Mouse (Mus musculus): ENCODE results near the gene Abcc3.
A peak's percentile ranks its signal among the peaks of the same experiment; 100 is the strongest.

The Abcc3 gene

DNA sequence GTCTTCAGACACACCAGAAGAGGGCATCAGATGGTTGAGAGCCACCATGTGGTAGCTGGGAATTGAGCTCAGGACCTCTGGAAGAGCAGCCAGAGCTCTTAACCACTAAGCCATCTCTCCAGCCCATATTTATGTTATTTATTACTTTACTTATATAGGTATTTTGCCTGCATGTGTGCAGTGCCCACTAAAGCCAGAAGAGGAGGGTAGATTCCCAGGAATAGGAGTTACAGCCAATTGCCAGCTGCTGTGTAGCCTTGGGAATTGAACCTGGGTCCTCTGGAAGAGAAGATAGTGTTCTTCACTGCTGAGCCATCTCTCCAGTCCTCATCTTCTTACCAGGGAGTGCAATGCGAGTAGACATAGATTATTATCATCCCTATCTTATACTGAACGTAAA lies 43.0 kb downstream of the Abcc3 start:
- DNase-seq: no peak

DNA sequence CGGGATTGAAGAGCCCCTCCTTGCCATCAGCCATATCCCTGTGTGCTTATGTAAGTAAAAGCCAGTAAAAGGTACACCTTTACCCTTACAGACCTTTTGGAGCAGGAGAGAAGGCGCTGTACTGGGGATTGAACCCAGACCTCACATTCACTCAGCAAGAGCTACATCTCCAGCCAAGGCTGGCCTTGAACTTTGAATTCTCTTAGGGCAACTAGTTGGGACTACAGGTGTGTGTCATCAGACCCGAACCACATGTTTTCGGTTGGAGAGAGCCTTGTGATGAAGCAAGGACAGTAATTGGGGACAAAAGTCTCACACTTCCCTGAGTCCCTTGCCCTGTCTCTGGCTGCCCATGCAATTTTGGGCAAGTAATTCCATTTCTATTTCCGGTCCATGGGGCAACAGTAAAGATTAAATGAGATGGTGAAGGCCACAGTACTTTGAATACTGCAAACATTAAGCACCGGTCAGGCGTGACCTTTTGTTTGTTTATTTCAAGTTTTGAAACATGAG lies 45.7 kb downstream of the Abcc3 start:
- DNase-seq: no peak

DNA sequence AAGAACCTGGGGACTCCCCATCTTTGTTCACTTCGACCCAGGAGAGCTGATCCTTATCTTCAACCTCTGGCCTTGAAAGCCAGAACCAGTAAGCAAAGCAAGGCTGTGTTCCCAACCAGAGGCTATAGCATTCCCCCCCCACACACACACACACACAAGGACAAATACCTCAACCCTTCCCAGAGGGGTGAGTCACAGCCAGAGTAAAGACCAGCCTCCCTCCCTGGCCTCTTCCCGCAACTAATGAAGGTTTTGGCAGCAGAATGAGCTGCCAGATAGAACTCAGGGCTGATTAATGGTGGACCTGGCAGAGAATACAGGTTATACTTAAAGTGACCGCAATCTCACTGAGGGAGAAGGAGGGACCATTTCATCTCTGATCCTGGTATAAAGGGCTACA lies 46.2 kb downstream of the Abcc3 start:
- DNase-seq: no peak

DNA sequence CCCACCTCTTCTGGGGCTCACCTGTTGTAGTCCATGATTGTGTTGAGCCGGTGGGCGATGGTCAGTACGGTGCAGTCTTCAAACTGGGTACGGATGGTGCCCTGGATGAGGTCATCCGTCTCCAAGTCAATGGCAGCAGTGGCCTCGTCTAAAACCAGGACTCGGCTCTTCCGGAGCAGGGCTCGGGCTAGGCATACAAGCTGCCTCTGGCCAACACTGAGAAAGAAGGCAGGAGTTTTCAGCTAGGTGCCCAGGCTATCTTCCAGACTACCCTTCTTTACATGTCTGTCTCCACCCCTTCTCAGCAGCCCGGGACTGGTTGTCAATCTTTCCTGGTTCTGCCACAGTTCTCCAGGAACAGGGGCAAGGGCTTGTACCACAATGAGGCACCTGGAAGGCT lies 46.9 kb downstream of the Abcc3 start:
- no peak for DNase-seq

DNA sequence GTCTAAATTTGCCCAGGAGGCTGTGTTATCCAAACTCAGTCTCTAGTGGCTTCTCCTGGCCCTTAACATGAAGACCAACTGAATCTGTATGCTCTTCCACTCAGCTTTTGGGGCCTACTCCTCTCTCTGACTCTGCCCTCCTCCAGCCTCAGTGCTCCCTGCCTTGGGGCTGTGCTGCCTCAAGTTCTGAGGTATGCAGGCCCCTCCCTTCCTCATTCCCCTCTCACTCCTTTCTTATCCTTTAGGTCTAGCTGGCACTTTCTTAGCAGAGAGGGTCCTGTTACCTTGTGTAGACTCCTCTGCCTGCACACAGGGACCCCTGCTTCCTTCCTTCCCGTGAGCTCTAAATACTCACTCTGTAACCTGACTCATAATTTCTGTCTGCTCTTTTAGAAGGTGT lies 48.3 kb downstream of the Abcc3 start:
- no peak for DNase-seq

DNA sequence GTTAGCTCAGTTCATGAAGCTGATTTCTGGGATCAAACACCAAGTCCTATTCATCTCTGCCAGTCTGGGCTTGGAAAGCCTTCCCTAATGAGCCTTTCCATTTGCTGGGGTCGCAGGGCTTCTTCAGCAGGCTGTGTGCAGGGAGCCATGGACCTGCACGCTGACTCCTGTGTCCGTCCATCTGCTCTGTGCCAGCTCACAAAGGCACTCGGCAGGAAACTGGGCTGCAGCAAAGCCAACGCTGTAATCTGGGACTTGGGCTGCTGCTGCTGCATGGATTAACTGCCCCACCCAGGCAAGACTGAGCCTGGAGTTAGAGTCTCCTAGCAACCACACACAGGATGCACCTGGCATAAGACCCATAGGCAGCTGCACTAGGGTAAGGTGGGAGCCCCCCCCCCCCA lies 48.8 kb downstream of the Abcc3 start:
- peak; percentile 52 to 59 for DNase-seq

DNA sequence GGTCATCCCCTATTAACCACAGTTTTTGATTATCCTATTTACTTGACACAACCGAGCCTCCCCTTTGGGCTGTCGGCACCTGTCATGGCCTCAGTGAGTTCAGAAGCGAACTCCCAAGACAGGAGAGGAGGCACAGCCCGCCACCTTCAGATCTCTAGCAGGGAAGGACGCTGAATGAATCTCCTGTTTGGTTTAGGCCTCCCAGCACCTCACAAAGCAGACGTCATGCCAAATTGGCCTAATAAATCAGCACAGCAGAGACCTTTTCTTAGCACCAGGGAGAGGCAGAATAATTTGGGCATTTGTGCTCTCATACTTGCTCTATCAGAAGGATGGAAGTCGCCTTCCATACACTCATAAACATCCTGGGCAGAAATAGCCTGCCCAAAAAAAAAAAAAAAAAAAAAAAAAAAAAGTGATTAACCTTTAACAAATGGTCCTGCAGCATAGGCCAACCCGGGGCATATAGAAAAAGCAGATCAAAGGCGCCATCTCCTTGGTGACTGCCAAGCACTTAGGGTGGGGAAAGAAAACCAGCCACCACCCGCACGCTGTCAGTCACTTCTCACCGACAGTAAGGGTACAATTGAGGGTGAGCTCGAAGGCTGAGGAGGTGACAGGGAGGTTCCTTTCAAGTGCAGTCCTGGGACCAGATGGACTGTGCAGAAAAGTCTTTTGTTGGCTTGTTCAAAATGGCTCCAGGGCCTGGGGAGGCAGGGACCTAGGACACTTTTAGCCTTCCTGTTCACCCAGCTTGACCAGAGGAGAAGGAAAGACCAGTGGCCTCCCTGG lies 50.5 kb downstream of the Abcc3 start:
- DNase-seq: no peak

DNA sequence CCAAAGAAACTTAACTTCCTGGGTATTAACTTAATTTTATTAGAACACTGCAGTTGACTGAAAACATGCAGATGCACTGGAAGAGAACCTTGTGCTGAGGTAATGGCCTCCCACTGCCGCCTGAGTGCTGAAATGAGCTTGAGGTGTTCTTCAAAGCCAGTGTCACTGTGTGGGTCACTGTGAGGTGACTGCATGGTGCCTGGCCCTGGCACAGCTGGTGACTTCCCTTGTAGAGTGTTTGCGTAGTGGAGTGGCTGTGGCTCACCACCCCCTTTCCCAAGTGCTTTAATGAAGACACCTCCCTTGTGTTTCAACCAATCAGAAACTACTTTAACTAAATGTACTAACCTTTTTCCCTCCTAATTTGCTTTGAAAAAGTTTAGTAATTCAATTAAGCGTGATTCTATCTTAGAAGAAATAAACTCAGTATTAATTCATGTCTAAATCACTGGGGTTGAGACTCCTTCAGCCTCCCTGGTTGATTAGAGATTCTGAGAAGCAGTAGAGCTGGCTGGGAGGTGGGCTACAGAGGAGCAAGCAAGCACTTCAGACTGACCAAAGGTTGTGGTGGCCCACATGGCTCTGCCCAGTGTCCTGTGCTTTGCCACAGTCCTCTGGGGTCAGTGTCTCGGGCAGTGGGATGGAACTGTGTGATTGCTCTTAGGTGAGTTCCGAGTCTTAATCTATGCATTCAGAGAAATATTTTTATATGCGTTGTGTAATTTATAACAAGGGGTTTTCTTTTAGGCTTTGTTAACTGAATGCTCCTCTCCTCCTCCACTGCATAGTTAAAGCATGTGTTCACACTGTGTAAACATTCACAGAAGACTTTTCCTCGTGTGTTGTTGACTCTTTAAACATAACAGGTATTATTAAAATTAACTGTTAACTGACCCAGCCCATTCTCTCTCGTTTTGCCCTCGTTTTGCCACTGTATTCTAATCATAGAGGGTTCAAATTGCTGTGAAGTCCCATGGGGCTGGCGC lies 51.6 kb downstream of the Abcc3 start:
- DNase-seq: no peak

DNA sequence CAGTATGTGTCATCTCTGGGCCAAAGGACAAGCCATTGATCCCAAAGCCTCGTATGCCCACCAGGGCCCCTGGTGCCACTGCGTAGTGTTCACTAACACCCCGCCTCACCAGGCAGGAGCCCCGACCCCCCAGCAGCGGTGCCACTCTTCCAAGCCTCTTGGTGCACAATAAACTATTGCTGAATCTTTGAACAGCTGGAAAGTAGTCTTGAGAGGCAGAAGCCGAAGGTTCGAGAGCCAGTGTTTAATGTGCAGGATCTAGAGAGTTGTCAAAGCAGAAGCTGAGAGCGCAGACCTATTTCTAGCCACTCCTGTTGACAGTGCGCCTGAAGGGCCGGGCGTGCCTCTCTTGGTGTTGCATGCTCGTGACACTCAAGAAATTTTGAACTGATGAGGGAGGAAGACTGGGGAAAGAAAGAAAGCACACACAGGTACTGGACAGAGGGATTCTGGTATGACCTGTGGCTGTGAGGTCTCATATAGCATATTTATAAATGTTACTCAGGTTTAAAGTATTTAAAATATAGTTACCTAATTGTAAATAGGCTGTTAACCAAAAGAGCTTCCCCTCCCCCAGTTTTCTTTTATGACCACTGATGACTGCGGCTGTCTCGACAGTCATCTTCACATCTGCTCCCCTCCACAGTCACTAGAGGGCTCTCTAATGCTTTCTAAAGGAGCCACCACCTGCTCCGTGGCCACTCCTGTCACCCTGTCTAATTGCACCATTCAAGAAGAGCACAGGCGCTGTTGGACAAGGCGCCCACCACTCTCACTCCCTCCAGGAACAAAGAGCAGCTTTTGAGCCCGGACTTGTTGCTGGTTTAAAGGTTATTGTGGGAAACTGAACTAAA lies 52.8 kb downstream of the Abcc3 start:
- DNase-seq: peak; percentile 81 to 82

DNA sequence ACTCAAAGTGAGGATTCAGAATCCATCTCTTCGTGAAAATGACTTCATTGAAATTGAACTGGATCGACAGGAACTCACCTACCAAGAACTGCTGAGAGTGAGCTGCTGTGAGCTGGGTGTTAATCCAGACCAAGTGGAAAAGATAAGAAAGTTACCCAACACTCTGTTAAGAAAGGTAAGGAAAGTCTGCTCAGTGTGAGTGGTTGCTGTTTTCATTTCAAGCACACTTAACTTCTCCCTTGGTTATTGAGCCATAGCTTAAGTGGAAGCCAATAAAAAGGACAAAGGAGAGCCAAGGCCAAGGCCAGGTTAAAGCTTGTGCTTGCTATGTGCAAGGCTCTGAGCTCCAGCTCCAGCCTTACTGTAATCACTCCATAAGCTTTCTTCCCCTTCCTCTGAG lies 54.5 kb downstream of the Abcc3 start:
- no peak for DNase-seq

DNA sequence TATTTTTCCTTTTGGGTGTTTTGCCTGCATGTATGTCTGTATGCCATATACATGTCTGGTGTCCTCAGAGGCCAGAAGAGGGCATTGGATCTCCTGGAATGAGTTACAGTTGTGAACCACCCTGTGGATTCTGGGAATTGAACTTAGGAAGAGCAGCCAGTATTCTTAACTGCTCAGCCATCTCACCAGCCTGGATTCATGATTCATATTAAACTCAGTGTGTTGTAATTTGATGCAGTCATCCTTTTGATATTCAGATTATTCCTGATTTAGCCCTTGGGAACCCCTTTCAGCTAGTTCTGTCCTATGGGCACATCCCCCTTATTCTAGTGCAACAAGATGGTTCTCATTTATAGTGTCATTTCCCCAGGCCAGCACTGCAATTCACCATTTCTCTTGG lies 56.2 kb downstream of the Abcc3 start:
- no peak for DNase-seq

DNA sequence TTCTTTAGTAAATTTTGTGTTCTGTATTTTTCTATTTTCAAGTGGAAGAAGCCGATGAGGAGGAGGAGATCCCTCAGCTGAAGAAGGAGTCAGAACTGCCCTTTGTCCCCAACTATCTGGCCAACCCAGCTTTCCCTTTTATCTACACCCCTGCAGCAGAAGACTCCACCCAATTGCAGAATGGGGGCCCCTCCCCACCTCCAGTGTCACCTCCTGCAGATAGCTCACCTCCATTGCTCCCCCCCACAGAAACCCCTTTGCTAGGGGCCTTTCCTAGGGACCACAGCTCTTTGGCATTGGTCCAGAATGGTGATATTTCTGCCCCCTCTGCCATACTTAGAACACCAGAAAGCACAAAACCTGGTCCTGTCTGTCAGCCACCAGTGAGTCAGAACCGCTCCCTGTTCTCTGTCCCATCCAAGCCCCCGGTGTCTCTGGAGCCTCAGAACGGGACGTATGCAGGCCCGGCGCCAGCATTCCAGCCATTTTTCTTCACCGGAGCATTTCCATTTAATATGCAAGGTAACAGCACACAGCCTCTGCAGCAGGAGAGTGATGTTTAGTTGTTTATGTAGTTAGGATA lies 58.3 kb downstream of the Abcc3 start:
- DNase-seq: no peak

DNA sequence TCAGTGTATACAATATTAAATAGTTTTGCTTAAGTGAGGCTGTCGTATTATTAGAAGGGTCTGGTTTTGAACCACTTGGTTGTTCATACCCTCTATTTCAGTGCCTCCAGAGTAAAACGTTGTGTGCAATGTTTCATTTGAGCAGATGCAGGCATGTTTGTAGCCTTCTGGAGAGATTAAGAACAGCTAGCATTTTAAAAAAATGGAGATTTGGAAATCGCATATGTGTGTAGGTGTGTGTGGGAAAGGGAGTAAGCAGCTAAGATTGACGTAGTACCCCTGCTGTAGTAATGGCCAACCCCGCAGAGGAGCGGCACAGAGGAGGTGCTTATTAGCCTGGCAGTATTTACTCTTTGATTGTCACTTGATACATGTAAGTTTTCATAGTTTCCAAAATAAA lies 60.1 kb downstream of the Abcc3 start:
- DNase-seq: no peak

DNA sequence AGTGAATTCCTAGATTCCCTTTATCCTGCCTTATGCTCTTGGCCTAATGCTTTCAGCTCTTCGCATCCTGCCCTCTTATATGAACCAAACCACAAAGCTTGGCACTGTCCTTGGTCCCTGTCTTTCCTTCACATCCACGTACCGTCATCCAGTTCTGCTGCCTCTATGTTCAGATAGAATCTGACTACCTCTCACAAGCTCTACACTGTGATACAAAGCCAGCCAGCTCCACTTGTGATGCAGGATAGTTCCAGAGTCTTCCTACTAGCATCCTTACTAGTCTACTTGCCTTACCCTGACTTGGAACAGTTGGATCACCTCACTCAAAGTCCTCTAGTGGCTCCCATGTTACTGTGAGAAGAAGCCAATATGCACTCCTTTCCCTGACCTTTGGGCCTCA lies 62.6 kb downstream of the Abcc3 start:
- no peak for DNase-seq

DNA sequence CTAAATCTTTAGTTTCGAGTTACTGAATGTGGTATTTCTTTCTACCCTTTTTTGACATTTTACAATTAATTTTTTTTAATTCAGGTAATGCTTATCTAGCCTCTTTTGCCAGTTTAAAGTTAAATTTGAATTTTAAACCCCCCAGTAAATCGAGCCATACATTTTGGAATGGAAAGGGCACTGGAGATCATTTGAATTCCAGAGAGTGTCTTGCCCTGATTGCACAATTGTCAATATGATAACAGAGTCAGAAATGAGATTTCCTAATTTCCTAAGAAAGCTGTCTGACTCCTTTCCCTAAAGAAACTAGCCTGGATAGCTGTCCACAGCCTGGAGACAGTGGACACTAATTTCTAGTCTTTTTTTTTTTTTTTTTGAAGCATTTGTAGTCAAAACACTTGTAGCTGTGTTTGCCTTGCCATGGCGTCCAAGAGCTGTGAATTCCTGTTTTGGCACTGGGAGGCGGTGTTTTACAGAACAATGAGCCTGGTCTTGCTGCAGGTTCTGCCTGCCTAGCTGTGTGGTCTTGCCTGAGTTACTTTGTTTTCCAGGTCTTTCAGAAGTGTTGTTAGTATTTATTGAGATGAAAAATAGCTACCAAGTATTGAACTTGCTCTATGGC lies 63.4 kb downstream of the Abcc3 start:
- DNase-seq: peak; percentile 74 to 76

DNA sequence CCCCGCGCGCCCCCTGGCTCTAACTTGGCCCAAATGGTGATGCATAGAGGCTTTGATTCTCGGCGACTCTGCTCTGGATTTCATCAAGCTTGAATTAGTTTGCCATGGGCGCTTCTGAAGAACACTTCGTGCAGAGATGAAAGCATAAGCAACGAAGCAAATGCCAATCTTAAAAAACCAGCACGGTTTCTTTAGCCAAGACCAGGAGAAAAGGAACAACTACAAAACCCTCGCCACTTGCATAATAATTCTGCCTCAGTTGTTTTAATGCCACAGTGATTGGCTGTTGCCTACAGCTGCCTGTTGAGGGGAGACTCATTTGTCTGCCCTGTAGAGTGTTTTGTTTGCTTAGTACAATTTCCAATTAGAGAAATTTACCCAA lies 64.2 kb downstream of the Abcc3 start:
- peak in 1 of 2 experiments; percentile 45 for DNase-seq

DNA sequence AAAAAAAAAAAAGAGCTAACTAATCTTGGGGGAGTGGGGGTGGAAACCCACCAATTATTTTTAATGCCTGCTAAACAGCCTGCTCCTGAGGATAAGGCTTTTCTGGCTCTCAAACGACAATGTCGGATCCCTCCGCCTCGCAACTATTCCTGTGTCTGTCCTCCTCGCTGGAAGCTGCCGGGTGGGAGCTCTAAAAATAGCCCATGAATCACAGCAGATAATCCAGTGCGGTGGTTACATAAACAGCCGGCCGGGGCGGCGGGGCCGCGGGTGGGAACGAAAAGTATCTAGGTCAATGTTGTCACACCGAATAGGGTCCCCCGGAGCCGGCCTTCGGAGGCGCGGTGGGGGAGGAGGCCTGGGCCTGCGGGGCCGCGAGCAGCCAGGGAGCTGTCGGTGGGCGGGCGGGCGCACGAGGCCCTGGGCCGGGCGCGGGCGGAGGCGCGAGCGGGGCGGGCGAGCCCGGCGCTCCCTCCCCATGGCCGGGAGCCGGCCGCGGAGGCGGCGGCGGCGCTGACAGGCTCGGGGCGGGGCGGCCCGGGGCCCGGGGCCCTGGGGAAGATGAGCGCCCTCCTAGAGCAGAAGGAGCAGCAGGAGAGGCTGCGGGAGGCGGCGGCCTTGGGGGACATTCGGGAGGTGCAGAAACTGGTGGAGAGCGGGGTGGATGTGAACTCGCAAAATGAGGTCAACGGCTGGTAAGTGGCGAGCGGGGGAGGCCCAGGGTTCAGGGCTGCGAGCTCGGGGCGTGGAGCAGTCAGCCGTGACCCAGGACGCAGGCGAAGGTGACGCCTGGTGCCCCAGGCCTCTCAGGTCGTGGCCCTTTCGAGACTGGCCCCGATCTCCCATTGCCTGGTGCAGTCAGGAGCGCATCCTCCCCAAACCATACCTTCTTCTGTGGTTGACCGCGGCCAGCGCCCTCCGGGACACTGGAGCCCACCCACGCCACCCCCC lies 64.8 kb downstream of the Abcc3 start, which contains the start of gene Ankrd40:
Gene Ankrd40, plus strand, starts transcription at position 309 of the 951 bp plus-strand sequence.
- DNase-seq: peak; percentile 96 to 98

DNA sequence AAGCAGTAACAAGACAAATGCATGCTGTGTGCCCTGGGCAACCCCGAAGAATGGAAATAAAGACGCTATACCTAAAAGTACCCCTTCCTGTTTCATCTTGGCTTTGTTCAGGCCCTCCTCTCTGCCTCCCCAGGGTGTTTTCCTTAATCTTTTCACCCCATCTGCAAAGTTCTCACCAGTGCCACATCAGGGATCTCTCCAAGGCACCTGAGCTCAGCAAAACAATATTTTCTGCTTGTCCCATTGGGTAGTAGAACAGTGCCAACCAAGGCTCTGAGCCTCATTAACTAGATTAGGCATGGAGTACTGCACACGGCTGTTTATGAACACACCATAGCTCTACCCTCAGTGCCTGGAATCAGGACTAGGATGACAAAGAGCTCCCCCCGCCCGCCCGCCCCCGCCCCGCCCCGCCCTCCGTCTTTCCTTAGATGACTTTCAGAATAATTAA lies 65.8 kb downstream of the Abcc3 start:
- peak; percentile 77 to 81 for DNase-seq

DNA sequence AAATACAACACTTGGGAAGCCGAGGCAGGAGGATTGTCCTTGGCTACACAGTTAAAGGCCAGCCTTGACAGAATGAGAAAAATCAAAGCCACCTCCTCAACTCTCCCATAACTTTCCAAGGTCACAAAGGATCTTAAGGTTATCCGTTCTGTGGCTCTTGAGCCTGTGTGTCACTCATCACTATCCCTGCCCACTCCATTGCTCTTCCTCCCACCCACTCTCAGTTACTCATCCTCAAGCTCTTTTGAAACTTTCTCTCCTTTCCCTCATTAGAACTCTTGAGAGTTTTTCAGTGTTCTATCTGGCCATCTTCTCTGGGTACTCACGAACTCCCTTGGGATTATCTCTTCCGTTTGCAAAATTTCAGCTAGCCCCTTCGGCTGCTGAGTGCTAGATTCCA lies 68.2 kb downstream of the Abcc3 start:
- no peak for DNase-seq

DNA sequence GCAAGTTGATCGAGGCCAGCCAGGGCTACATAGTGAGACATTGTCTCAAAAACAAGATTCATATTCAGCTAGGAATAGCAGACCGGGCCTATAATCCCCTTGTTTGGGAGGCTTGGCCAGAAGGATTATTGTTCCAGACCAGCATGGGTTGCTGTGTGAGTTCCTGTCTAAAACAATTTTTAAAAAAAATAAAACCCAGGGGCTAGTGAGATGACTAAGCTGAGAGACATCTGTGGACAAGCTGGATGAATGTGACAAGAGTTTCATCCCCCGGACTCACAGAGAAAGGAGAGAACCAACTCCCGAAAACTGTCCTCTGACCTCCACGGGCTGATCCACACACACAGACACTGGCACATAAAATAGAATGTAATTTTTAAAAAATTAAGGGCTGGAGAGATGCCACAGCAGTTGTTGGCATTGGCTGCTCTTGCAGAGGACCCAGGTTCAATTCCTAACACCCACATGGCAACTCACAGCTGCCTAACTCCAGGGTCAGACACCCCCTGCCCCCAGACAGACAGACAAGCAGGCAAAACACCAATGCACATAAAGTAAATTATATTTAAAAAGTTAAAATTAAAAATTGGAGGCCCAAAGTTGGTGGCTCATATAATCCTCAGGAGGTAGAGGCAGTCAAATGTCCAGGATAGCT lies 69.4 kb downstream of the Abcc3 start:
- DNase-seq: no peak
